Mouse (Mus musculus) T-cell, adult 2 months (primary cell): ENCODE results near the gene Irgm1.
"Not testable (repeated sequence)": the region's sequence is repeated elsewhere in the genome, so short reads cannot be mapped to it uniquely, and the experiment has no call there.

Experiments used
- DNase-seq: peaks from one replicate; pipeline ENCODE4 v3.0.0; 2022; ENCODE audit warnings: low spot score

Irgm1 gene

DNA sequence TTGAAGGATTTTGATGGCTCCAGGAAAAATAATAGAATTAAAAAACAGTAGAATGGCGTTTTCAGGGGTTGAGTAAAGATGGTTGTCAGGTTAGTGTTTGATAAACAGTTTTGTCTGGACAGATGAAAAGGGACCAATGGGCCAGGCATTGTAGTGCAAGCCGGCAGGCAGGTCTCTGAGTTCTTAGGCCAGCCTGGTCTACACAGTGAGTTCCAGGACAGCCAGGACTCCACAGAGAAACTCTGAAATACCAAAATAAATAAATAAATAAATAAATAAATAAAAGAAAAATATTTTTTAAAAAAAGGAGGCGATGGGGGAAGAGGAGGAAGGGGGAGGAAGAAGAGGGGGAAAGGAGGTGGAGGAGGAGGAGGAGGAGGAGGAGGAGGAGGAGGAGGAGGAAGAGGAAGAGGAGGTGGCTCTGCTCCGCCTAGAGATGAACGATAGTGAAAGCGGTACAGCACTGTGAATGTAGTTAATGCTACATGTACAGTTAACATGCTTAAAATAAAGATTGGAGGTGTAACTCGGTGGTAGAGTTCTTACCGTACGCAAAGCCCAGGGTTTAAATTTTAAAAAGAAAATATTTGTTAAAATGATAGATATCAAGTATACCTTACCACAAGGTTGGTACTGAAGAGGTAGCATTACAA, 38.3 kb downstream of the Irgm1 start:
- no peak for DNase-seq

DNA sequence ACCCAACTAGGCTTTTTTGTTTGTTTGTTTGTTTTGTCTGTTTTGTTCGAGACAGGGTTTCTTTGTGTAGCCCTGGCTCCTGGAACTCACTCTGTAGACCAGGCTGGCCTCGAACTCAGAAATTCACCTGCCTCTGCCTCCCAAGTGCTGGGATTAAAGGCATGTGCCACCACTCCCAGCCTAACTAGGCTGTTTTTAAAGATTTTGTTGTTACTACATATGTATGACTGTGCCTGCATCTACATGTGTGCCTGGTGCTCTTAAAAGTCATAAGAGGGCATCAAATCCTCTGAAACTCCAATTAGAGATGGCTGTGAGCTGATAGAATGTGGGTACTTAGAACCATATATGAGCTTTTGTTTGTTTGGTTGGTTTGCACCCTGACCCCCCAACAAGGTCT, 40.2 kb downstream of the Irgm1 start:
- no peak for DNase-seq

DNA sequence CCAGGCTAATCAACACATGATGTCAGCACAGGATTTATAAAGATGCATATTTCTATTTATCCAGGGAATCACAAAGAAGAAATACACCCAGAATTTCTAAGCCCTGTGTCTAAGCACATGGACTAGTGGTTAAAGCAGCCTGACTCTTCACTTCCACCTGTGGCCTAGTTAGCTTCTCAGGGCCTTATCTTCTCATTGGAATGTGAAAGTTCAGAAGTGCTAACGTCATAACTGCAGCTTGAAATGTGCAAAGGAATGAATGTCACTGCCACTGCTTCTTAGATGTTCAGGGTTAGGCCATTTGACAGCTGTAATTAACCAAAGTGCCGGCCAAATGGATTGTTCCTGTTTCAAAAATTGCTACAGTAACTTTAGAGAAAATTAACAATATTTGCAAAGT, 41.2 kb downstream of the Irgm1 start:
- no peak for DNase-seq

DNA sequence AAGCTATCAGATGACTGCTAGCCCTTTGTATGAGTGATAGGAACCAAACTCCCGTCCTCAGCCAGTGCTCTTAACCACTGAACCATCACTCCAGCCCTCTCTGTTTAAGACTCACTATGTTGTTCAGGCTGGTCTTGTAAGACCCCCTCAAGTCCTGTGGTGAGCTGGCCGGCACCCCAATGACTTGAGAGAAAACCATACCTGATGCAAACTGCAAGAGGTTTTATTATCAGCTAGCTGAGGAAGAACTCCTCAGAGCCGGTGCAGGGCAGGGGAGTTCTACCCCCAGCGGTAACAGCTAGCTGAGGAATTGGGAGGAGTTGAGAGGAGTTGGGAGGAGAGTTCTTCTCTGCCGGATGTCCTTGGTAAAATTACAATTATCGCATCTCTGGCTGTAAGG, 43.6 kb downstream of the Irgm1 start:
- no peak for DNase-seq

DNA sequence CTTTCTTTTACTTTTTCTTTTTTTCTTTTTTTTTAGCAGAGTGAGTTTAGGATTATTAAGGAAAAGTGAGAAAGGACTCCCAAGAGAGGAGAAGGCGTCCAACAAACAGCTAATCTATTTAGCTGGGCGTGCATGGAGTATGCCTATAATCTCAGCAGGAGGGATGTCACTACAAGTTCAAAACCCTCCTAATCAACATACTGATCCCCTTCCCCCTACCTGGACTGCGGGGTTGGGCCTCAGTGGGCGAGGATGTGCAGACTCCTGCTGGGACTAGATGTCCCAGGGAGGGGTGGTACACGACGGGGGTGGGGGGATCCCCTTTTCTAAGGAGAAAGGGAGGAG, 44.8 kb downstream of the Irgm1 start:
- DNase-seq: no peak

DNA sequence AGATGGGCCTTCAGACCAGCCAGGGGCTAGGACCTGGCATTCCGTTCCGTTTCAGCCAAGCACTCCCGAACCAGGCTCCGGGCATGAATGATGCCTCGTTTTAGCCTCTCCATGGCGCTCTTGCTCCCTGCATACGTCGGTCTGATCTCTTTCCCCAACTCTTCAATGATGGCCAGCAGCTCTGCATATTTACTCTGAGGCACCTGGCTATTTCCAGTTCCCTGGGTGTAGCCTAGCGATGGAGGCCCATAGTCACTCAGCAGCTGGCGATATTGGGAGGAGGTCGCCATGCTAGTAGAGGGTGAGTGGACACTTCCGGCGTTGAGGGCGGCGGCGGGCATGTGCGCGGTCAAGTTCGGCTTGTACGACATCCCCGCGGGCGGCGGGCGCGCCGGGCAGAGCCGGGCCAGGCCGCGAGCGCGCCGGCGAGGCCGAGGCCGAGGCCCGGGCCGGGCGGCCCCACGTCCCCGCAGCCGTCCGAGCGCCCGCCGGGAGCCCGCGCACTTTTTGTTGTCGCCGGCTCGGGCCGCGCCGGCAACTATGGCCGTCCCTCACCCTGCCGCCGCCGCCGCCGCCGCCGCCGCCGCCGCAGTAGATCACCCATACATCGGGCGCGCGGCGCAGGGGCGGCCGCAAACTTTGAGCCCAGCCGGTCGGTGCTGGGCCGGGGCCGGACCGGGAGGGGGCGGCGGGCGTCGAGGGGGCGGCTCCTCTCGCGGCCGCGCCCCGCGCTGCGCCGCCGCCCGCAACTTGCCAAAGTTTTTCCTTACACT, 45.3 kb downstream of the Irgm1 start, which contains the start of the genes Trim7 and Gm12184:
Gene Trim7 (plus strand): TSS at position 162 of the 773 bp plus-strand sequence.
Gene Gm12184 (minus strand): TSS at position 677 of the 773 bp plus-strand sequence.
- not testable (repeated sequence) for DNase-seq

DNA sequence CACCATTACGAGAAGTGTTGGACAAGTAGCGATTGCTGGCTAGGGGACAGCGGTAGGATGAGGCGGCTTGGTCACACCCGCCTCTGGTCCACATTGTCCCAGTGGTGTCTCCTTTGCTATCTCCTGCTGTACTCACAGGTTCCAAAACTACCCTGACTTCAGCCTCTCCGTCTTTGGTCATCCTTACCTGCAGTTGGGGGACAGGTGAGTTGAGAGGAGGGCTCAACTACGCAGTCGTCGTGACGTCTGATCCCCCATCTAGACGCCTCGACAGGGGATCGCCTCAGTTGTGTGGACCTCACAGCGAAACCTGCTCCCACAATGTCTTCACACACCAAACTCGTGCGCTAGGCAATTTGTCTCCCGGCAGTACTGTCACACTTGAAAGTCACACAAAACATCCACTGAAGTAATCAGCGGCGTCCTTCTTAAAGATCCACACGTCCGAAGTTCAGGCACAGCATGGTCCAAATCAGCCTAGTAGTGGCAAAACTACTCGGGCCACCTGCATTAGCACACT, 47.1 kb downstream of the Irgm1 start:
- no peak for DNase-seq

DNA sequence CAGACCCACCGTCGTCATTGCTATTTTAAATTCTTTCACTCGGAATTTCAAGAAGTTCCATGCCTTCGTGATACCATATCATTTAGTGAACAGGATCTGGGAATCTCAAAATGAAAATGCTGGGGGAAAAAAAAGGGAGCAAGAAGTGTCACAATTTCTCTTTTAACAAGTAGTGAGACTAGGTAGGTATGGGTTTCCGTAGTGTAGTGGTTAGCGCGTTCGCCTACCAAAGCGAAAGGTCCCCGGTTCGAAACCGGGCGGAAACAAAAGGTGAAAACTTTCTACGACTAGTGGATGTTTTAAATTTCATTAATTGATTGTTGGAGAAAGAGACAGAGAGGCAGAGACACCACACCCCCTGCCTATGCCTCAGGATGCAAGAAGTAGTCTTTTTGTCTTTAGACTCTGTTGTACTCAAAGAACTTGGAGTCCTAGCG, 47.9 kb downstream of the Irgm1 start:
- DNase-seq: peak; percentile 80

DNA sequence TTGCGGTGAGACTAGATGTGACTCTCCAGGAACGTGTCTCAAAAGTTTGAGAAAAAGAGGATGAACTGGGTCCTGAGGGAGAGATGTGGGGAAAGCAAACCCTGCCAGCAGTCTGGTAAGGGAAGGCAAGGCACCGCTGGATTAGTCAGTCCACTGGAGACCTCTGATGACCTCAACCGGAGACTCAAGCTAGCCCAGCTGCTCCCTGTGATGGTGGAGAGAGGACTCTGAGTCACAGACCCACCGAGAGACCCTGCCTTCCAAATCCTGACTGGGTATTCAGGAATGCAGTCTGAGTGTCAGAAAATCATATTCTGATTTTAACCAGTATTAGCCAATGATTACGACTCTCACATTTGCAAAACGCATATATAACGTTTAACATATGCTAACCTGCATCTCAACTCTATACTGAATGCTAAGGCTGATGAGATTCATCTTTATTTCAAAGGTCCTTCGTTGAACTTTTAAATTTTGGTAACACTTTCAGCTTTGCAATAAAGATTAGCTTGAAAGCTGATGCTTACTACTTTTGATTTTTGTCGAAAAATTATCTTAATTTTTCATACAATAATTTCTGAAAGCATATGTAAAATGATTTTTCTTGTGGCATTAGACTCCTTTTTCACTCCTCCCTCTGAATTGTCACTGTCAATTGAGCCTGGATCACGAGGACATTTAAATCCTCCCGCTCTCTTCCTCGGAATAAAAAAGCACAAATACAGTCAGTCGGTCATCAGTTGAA, 48.5 kb downstream of the Irgm1 start:
- DNase-seq: no peak

DNA sequence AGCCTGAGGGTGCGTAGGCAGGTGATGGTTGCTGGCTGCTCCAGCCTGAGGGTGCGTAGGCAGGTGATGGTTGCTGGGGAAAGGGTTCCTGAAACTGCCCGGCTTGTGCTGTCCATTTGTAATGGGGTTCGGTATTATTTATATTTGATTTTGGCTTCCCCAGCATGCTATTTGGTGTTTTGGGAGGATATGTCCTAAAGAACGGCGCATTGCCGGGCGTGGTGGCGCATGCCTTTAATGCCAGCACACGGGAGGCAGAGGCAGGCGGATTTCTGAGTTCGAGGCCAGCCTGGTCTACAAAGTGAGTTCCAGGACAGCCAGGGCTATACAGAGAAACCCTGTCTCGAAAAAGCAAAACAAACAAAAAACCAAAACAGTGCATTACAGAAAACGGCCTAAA, 50.2 kb downstream of the Irgm1 start:
- not testable (repeated sequence) for DNase-seq

DNA sequence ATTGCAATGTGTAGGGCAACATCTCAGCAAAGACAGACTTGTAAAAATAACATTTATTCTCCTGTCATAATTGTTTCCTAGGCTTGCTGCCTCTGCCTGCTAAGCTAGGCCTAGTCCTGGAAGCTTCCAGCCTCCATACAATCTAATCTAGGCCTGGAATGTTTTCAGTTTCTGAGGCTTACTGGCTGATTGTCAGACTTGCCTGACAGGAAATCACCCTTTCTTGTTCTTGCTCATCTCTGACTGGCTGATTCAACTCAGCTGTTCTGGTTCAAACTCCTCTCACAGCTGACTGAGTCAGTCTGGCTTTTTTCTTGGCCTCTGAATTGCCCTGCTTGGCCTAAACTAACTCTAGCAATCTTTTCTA, 51.2 kb downstream of the Irgm1 start:
- no peak for DNase-seq

DNA sequence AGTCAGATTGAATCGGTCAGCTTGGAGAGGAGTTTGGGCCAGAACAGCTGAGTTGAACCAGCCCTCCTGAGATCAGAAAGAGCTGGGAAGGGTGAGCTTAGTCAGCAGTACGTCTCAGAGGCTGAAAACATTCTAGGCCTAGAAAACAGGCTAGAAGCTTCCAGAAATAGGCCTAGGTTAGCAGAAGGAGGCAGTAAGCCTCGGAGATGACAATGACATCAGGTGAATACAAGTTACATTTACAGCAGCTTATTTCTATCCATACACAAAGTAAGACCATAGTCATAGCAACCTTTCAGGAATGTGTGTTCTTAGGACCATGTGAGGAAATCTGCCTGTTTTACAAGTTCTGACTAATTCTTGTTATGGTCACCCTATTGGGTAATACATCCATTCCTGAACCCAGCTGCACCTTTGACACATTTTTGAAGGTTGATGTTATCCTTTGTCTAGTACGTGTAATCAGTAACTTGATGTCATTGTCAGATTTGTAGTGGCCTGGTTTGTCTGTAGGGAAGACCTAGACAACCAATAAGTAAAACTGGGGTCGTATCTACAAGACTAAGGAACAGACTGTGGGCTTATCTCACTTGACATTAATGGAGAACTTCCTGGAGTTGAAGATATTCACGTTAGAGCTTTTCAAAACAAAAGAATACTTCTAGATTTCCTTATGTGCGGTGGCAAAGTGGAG, 51.7 kb downstream of the Irgm1 start:
- no peak for DNase-seq

DNA sequence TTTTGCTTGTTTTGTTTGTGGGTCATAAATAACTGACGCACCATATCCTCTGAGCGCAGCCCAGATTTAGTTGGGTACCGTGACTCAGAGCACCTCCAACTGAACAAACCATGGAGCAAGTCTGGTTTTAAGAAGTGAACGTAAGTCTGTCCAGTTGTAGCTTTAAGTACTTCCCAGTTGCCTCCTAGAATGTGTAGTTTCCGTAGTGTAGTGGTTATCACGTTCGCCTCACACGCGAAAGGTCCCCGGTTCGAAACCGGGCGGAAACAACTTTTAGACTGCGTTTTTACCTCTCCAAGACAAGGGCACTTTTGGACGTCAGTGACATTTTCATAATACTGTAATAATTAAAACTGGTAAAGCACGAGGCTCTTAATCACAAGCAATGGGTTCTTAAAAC, 53.1 kb downstream of the Irgm1 start:
- DNase-seq: peak; percentile 85

DNA sequence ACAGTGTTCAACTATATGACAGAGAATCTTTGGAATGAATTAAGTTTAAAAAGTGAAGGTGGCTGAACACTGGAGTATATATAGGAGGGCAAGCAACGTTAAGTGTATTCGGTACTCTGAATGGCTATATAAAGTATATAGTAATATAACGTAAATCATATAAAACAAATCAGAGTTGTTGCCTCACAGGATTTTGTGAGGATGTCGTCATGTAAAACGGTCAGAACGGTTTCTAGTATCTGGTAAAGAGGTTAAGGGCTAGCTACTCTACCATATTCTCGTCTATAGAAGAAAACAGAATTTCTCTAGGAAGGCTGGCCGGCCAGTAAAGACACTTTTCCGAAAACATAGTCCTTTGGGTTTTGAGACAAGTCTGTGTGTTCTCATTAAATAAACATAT, 53.7 kb downstream of the Irgm1 start:
- no peak for DNase-seq

DNA sequence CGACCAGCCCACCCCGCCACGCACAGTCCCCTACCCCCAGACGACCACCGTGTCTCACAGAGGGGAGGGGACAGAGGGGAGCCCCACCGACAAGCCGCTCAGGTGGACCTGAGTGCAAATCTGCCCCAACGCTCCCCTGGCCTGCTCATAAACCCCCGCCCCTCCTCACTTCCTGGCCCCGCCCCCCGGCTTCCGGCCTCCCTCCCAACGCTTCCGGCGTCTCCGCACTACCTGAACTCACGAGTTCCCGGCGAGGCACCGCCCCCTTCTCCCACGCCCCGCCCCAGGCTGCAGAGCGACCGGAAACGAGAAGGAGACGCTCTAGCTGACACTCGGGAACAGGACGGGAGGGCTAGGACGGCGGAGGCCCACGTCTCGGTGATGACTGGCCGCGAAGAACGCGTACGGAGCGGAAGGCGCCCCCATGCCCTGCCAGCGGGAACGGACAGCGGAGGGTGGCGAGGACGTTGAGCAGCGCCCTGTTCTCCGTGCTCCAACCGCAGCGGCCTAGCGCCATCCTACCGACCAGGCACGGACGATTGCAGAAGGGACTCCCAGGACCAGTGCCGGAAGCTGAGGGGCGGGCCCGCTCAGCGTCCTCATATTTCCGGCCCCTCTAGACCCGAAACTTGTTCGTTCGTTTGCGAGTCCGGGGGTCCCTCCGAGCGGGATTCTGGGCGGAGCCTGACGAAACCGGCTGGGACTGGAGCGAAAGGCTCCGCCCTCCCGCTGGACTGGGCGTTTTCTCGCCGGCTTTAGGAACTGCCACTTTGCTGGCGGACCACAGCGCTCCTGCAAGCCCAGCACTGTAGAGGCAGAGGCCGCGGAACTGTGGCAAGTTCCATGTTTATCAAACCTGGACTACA, 54.5 kb downstream of the Irgm1 start, which contains the start of gene Trim41:
Gene Trim41 (minus strand): TSS at position 554 of the 866 bp plus-strand sequence.
- peak; percentile 99 for DNase-seq

DNA sequence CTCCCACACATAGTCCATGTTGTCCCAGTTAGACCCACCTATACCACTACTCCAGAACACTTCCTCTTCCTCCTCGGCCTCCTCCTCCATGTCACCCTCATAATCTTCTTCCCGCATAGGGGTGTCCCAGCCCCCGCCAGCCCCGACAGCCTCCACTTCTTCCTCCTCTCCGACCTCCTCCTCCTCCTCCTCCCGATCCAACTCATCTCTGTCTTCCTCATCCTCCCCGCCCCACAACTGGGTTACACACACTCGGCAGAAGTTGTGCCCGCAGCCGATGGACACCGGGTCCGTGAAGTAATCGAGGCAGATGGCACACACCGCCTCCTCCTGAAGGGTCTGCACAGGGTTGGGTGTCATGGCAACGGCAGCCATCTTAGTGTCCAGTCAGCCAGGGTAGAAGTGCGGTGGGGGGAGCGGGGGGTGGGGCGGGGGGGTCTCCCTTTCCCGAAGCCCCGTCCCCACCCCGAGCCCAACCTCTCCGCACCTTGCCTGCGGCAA, 55.2 kb downstream of the Irgm1 start:
- DNase-seq: no peak

DNA sequence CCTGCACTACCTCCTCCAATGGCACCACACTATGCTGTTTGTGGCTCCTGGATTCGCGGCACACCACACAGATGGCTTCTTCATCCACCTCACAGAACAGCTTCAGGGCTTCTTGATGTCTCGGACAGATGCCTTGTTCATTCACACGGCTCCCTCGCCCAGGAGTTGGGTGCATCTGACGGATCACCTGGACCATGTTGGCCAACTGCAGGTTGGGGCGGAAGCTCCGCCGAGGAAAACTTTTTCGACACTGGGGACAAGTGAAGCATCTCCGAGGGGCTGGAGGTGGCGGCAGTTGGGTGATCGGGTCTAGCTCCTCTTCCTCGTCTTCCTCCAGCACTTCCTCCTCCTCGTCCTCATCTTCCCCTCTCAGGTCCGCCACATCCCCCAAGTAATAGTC, 55.6 kb downstream of the Irgm1 start:
- DNase-seq: no peak

DNA sequence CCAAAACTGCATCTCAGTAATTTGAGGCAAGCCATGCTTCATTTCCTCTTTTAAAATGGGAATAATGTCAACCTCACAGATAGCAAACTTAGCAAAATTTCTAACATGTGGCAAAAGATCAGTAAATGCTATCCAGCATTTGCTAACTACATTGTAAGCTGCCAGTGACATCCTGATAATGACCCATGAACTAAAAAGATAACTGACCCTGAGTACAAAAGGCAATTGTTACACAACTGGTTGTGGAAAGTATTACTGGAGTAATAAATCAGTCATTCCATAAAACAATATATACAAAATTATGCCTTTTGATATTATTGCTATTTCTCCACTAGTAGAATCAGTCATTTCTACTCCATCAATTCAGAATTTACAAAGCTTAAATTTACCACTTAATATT, 57.7 kb downstream of the Irgm1 start:
- no peak for DNase-seq
